Mouse (Mus musculus): ENCODE measurements at regions not wholly inside any gene's neighbourhood (a gene's known extent, or its start where the extent isn't known, plus 50 kb on each side); places are given as distances from the start of the nearest gene placed in this dataset.

DNA sequence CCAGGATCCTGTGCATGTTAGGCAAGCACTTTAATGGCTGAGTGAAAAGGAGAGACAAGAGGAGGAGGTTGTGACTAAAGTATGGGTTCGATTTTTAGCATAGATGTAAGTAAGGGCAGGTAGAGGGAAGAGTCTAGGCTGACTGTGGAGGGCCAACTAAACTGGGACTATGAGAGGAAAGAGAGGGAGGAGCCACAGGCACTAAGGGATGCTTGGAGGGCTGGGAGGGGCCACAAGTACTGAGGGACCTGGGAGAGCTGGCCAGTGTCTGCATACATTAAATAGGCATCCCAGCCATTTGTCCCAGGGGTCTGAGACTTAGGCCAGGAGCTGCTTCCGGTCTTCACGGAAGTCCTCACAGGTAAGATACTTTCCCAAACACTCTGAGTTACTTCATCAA lies 64.2 kb downstream of the Gpr6 start:
- H3K79me2 ChIP-seq (replicated peaks; ENCODE audit: control insufficient read depth, extremely low read depth, insufficient read depth, poor library complexity, severe bottlenecking), result no peaks in the 10 kb centered on the region
- TF ChIP-seq BHLHE40 (IDR thresholded peaks at IDR 0.05; ENCODE audit: low read depth, low read length), result no peak
- no peak for TF ChIP-seq MYC (IDR thresholded peaks at IDR 0.05; ENCODE audit: low read depth, low read length)
- no peak for TF ChIP-seq CTCF (conservative IDR thresholded peaks at IDR 0.05 in 1 of 2, IDR thresholded peaks at IDR 0.05 in 1 of 2; ENCODE audit: low read depth in 2 of 2, low read length in 2 of 2)
- TF ChIP-seq ZNF384 (IDR thresholded peaks at IDR 0.05; ENCODE audit: low read depth, low read length), result no peak
- TF ChIP-seq ETS1 (conservative IDR thresholded peaks at IDR 0.05; ENCODE audit: low read depth, low read length), result no peak
- no peak for TF ChIP-seq EP300 (IDR thresholded peaks at IDR 0.05; ENCODE audit: low read length)
- no peak for TF ChIP-seq ELF1 (IDR thresholded peaks at IDR 0.05; ENCODE audit: low read depth, low read length)
- no peak overlapping the region for H3K27ac ChIP-seq (ENCODE audit: insufficient read depth, low read depth)
- in situ Hi-C loops (cut with MboI; ENCODE audit: low pct_ligation_motif_present, low pct_unique_long_range_greater_than_20kb, low sequenced_read_pairs), result loop anchor here (10.0 to 25.0 kb wide), 2 partner anchors 404 to 497 kb away; no protein-coding TSS in a partner anchor
- H3K4me1 ChIP-seq (ENCODE audit: control insufficient read depth in 1 of 2, insufficient read depth in 2 of 2), result no peaks in the 10 kb centered on the region
- no peaks in the 10 kb centered on the region for H3K9me3 ChIP-seq (replicated peaks; ENCODE audit: low read length)
- H3K27me3 ChIP-seq (replicated peaks), result no peaks in the 10 kb centered on the region
- no peak overlapping the region for H3K9ac ChIP-seq (ENCODE audit: insufficient read depth, low read depth)
- H3K4me2 ChIP-seq (ENCODE audit: insufficient read depth, low read depth, poor library complexity, severe bottlenecking), result no peak overlapping the region
- DNase-seq (ENCODE audit: extremely low read depth), result no peak
- no peak overlapping the region for H3K4me3 ChIP-seq (replicated peaks in 1 of 3; ENCODE audit: low read depth in 2 of 3, low read length in 2 of 3, poor library complexity in 1 of 3)
- dilution Hi-C loops (cut with MboI; ENCODE audit: extremely low pct_ligation_motif_present, extremely low pct_unique_long_range_greater_than_20kb, low sequenced_read_pairs), result no loop called here
- no peaks in the 10 kb centered on the region for H3K36me3 ChIP-seq (replicated peaks in 1 of 2; ENCODE audit: control insufficient read depth in 1 of 2, insufficient read depth in 1 of 2, low read length in 1 of 2)

DNA sequence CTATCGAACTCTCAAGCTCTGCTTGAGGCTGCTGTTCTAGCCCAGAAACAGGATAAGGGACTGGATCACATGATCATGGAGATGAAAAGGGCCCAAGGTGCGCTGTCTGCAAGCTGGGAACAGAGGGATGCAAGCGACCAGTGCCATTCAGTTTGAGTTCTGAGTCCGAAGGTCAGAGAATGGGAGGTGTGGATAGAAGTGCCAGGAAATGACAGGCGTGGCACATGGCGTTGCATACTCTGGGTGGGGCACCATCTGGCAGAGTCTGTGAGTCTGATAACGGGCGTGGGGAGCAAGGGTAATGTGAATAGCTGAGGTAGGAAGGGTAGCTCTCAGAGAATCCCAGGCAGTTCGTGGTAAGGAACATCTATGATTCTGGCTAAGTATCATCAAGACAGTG lies 65.5 kb downstream of the Gpr6 start:
- Histone ChIP-seq H3K9me3 (replicated peaks; ENCODE audit: low read length) (no peaks in the 10 kb centered on the region), H3K27ac (ENCODE audit: insufficient read depth, low read depth) (no peak overlapping the region), H3K79me2 (replicated peaks; ENCODE audit: control insufficient read depth, extremely low read depth, insufficient read depth, poor library complexity, severe bottlenecking) (no peaks in the 10 kb centered on the region), H3K36me3 (replicated peaks in 1 of 2; ENCODE audit: control insufficient read depth in 1 of 2, insufficient read depth in 1 of 2, low read length in 1 of 2) (no peaks in the 10 kb centered on the region), H3K27me3 (replicated peaks) (no peaks in the 10 kb centered on the region), H3K9ac (ENCODE audit: insufficient read depth, low read depth) (no peak overlapping the region), H3K4me2 (ENCODE audit: insufficient read depth, low read depth, poor library complexity, severe bottlenecking) (no peak overlapping the region), H3K4me3 (replicated peaks in 1 of 3; ENCODE audit: low read depth in 2 of 3, low read length in 2 of 3, poor library complexity in 1 of 3) (no peak overlapping the region), H3K4me1 (ENCODE audit: control insufficient read depth in 1 of 2, insufficient read depth in 2 of 2) (no peaks in the 10 kb centered on the region)
- dilution Hi-C loops (cut with MboI; ENCODE audit: extremely low pct_ligation_motif_present, extremely low pct_unique_long_range_greater_than_20kb, low sequenced_read_pairs) (no loop called here), in situ Hi-C loops (cut with MboI; ENCODE audit: low pct_ligation_motif_present, low pct_unique_long_range_greater_than_20kb, low sequenced_read_pairs) (loop anchor here (10.0 to 25.0 kb wide), 2 partner anchors 406 to 498 kb away; no protein-coding TSS in a partner anchor)
- no peak for DNase-seq (ENCODE audit: extremely low read depth)
- TF ChIP-seq MAZ (IDR thresholded peaks at IDR 0.05; ENCODE audit: low read depth, low read length) (no peak), PAX5 (IDR thresholded peaks at IDR 0.05; ENCODE audit: low read length) (no peak), SMC3 (IDR thresholded peaks at IDR 0.05; ENCODE audit: low read depth, low read length) (no peak), ETS1 (conservative IDR thresholded peaks at IDR 0.05; ENCODE audit: low read depth, low read length) (no peak), MXI1 (IDR thresholded peaks at IDR 0.05; ENCODE audit: low read depth, low read length) (no peak), GABPA (IDR thresholded peaks at IDR 0.05; ENCODE audit: insufficient replicate concordance, low read depth, low read length) (no peak), ZKSCAN1 (IDR thresholded peaks at IDR 0.05; ENCODE audit: borderline replicate concordance, low read depth, low read length) (no peak), JUN (IDR thresholded peaks at IDR 0.05; ENCODE audit: insufficient read depth, low read depth, low read length) (no peak), IRF4 (IDR thresholded peaks at IDR 0.05; ENCODE audit: low read depth, low read length) (no peak), ZC3H11A (IDR thresholded peaks at IDR 0.05; ENCODE audit: low read depth, low read length) (no peak), UBTF (IDR thresholded peaks at IDR 0.05; ENCODE audit: low read depth, low read length) (no peak), TBP (conservative IDR thresholded peaks at IDR 0.05; ENCODE audit: low read depth, low read length) (no peak), ZNF384 (IDR thresholded peaks at IDR 0.05; ENCODE audit: low read depth, low read length) (no peak), TCF12 (IDR thresholded peaks at IDR 0.05; ENCODE audit: low read depth, low read length) (no peak), MAFK (IDR thresholded peaks at IDR 0.05; ENCODE audit: insufficient replicate concordance, low read length) (no peak)
